Mouse (Mus musculus) lung, postnatal 0 days (tissue): ENCODE measurements around the gene Ercc6l2.

Experiments
- CTCF ChIP-seq: IDR thresholded peaks from 2 replicates; pipeline ENCODE4 v1.5.1; 2016; ENCODE audit warnings: antibody characterized with exemption, mild to moderate bottlenecking
- EP300 ChIP-seq: IDR thresholded peaks from 2 replicates; pipeline ENCODE4 v1.6.1; 2016; ENCODE audit warnings: antibody characterized with exemption, mild to moderate bottlenecking, control low read depth

DNA sequence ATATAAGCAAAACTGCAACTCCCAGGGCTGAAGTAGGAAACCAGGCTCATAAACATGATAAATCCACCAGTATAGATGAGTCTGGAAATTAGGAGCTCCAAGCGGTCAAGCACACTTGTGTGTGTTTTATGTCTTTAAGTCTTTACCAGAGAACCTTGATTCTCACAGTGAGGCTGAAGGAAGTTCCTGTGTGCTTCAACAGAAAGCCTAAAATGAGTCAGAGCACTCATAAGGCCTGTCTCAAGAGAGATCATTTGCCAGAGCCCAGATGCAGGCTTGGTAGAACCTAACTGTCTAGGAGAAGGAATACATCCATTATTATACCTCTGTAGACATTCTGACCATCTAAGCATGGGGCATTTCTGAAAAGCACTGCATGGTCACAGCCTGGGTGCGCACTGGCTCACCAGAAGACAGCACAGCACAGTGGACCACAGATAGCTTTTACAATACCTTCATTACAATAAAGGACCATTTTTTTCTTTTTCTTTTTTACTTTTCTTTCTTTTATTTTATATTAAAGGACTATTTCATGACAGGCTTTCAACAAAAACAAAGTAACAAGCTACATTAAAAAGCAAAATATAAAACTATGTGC, 22.7 kb upstream of the Ercc6l2 start:
- TF ChIP-seq EP300, result no peak
- no peak for TF ChIP-seq CTCF
